Mouse (Mus musculus): ENCODE results near the gene 4930595D18Rik. TPM values are rescaled to one million over a fixed set of nuclear protein-coding genes. Genes with fewer than 3 reads are reported as not detected.
A peak's percentile ranks its signal among the peaks of the same experiment; 100 is the strongest.

The 4930595D18Rik gene
- polyA plus RNA-seq, 1 experiment = not detected

DNA sequence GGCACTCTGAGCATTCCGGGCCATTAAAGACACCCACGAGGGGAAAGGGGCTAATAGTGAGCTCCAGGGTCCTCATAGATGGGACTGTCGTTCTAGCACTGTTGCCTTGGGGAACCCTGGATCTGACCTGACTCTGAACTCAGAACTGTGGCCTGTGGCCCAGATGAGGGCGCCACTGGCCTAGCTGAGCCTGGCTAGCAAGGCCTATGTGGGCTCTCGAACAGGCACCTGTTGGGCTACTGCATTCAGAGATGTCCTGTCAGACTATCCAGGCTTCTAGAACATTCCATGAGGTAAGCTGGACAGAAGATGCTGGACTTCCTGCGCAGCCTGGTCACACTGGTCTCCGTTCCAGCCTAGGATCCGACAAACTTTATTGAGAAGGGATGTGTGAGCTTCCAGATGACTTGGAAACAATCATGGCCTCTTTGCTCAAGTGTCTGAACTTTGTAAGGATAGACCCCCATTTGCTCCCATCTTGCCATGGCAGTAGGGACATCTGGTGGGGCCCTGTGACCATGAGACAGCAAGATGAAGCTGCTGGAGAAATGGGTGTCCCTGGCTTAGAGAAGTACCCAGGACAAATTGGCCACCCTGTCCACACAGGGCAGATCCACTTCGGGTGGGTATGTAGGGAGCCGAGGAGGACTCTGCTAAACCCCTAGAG is 19.0 kb downstream of the 4930595D18Rik start:
- H3K4me3 ChIP-seq = peak overlapping the region; percentile 49
- H3K27me3 ChIP-seq (ENCODE audit: control insufficient read depth, insufficient read depth, insufficient read length) = no peaks in the 10 kb centered on the region
- H3K79me2 ChIP-seq (ENCODE audit: control insufficient read depth, insufficient read depth) = peaks cover 30% of the 10 kb centered on the region
- no peaks in the 10 kb centered on the region for H3K36me3 ChIP-seq (ENCODE audit: control insufficient read depth, insufficient read depth)
- TF ChIP-seq TCF3 (IDR thresholded peaks at IDR 0.05; ENCODE audit: insufficient read length, low read depth) (no peak), MYOG (IDR thresholded peaks at IDR 0.05; ENCODE audit: control insufficient read depth in 1 of 3, insufficient read depth in 1 of 3, insufficient read length in 2 of 3, low read depth in 2 of 3) (peak in 2 of 3 experiments; percentile 36 to 61), REST (IDR thresholded peaks at IDR 0.05; ENCODE audit: insufficient read depth, insufficient read length) (no peak), POLR2AphosphoS2 (IDR thresholded peaks at IDR 0.05; ENCODE audit: insufficient read length, low read depth) (no peak), MAX (IDR thresholded peaks at IDR 0.05; ENCODE audit: low read depth) (no peak), TCF12 (IDR thresholded peaks at IDR 0.05; ENCODE audit: insufficient read depth, poor library complexity, severe bottlenecking) (no peak), MYOD1 (IDR thresholded peaks at IDR 0.05; ENCODE audit: control insufficient read depth in 1 of 3, insufficient read length in 2 of 3, low read depth in 2 of 3) (peak in 2 of 3 experiments; percentile 48 to 65), SRF (IDR thresholded peaks at IDR 0.05; ENCODE audit: control insufficient read depth, insufficient read length, low read depth) (no peak), E2F4 (IDR thresholded peaks at IDR 0.05; ENCODE audit: insufficient read depth) (no peak), POLR2A (IDR thresholded peaks at IDR 0.05; ENCODE audit: insufficient read length, low read depth) (no peak), CEBPB (IDR thresholded peaks at IDR 0.05; ENCODE audit: insufficient read depth, poor library complexity, severe bottlenecking) (no peak), USF1 (IDR thresholded peaks at IDR 0.05; ENCODE audit: low read depth) (no peak)
- peak overlapping the region; percentile 82 for H3K4me2 ChIP-seq (ENCODE audit: low read depth)
- H3ac ChIP-seq (ENCODE audit: control insufficient read depth, insufficient read length) = no peak overlapping the region

- Histone ChIP-seq H3K27me3 (ENCODE audit: control insufficient read depth, insufficient read depth, insufficient read length) (no peaks in the 10 kb centered on the region), H3K36me3 (ENCODE audit: control insufficient read depth, insufficient read depth) (no peaks in the 10 kb centered on the region), H3K4me3 (peak overlapping the region; percentile 49), H3K79me2 (ENCODE audit: control insufficient read depth, insufficient read depth) (peaks cover 21% of the 10 kb centered on the region), H3ac (ENCODE audit: control insufficient read depth, insufficient read length) (no peak overlapping the region), H3K4me2 (ENCODE audit: low read depth) (peak overlapping the region; percentile 82)
- TF ChIP-seq MYOD1 (IDR thresholded peaks at IDR 0.05; ENCODE audit: control insufficient read depth in 1 of 3, insufficient read length in 2 of 3, low read depth in 2 of 3) (peak in 2 of 3 experiments; percentile 89 to 91), TCF12 (IDR thresholded peaks at IDR 0.05; ENCODE audit: insufficient read depth, poor library complexity, severe bottlenecking) (peak; percentile 17), POLR2AphosphoS2 (IDR thresholded peaks at IDR 0.05; ENCODE audit: insufficient read length, low read depth) (no peak), MYOG (IDR thresholded peaks at IDR 0.05; ENCODE audit: control insufficient read depth in 1 of 3, insufficient read depth in 1 of 3, insufficient read length in 2 of 3, low read depth in 2 of 3) (peak in 2 of 3 experiments; percentile 77 to 91)
Observed at GRCm38 (mm10) chr12:111164310-111164751, 20.0 kb downstream of the 4930595D18Rik start.

DNA sequence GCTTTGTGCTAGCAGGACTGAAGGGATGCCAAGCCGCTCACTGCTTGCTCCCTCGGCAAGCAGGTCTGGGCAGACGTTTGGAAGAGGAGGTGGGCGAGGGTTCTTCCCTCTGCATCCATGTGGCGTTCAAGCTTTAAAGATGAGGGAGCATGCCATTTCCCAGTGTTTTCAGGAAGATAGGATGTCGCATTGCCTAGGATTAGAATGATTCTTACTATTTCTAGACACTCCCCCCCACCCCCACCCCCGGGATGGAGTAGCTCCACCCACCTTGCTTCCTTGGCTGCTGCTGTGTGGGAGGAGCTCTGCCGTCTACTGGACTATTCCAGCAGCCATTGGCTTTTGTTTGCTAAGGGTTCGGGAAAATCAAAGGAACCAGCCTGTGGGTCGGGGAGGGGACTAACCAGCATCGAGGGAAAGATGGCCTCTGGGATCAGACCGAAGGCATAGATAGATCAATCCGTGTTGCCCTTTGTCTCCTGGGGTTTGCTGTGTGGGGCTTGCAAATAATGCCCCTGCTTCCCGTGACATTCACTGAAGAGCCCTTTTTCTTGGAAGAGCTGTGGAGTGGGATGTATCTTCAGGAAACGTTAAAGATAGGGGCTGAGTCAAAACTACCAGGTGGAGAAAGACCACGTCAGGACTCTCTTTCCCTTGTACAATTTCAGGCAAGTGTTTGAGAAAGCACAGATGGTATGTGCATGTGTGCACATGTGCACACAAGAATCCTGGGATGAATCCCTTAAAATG is 21.8 kb downstream of the 4930595D18Rik start:
- H3K36me3 ChIP-seq (ENCODE audit: control insufficient read depth, insufficient read depth) = no peaks in the 10 kb centered on the region
- H3K27me3 ChIP-seq (ENCODE audit: control insufficient read depth, insufficient read depth, insufficient read length) = no peaks in the 10 kb centered on the region
- H3K79me2 ChIP-seq (ENCODE audit: control insufficient read depth, insufficient read depth) = peaks cover 2% of the 10 kb centered on the region
- H3K4me2 ChIP-seq (ENCODE audit: low read depth) = peak overlapping the region; percentile 47
- no peak overlapping the region for H3K4me3 ChIP-seq
- TF ChIP-seq POLR2A (IDR thresholded peaks at IDR 0.05; ENCODE audit: insufficient read length, low read depth) (no peak), MAX (IDR thresholded peaks at IDR 0.05; ENCODE audit: low read depth) (no peak)
- no peak overlapping the region for H3ac ChIP-seq (ENCODE audit: control insufficient read depth, insufficient read length)

DNA sequence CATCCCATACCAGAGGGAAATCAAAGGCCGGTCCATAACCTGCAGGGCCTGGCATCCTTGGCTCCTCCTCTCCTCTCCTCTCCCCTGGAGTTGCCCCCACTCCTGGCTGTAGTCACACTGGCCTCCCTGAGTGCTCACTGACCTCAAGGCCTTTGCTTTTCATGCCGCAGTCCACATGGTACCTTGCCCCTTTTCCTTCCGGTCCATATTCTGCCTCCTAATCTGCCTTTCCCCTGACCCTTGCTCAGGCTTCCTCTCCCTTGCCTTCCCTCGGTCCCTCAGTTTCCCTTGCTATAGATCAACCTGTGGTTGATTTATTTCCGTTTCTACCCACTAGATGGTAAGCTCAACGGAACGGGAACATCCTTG is 22.4 kb downstream of the 4930595D18Rik start:
- Histone ChIP-seq H3K4me2 (ENCODE audit: low read depth) (no peak overlapping the region), H3ac (ENCODE audit: control insufficient read depth, insufficient read length) (no peak overlapping the region), H3K79me2 (ENCODE audit: control insufficient read depth, insufficient read depth) (no peaks in the 10 kb centered on the region), H3K4me3 (no peak overlapping the region), H3K36me3 (ENCODE audit: control insufficient read depth, insufficient read depth) (no peaks in the 10 kb centered on the region), H3K27me3 (ENCODE audit: control insufficient read depth, insufficient read depth, insufficient read length) (no peaks in the 10 kb centered on the region)
- TF ChIP-seq MYOD1 (IDR thresholded peaks at IDR 0.05; ENCODE audit: control insufficient read depth in 1 of 3, insufficient read length in 2 of 3, low read depth in 2 of 3) (no peak), POLR2AphosphoS2 (IDR thresholded peaks at IDR 0.05; ENCODE audit: insufficient read length, low read depth) (no peak), TCF3 (IDR thresholded peaks at IDR 0.05; ENCODE audit: insufficient read length, low read depth) (no peak), MYOG (IDR thresholded peaks at IDR 0.05; ENCODE audit: control insufficient read depth in 1 of 3, insufficient read depth in 1 of 3, insufficient read length in 2 of 3, low read depth in 2 of 3) (no peak), CEBPB (IDR thresholded peaks at IDR 0.05; ENCODE audit: insufficient read depth, poor library complexity, severe bottlenecking) (no peak), SRF (IDR thresholded peaks at IDR 0.05; ENCODE audit: control insufficient read depth, insufficient read length, low read depth) (no peak), REST (IDR thresholded peaks at IDR 0.05; ENCODE audit: insufficient read depth, insufficient read length) (no peak), USF1 (IDR thresholded peaks at IDR 0.05; ENCODE audit: low read depth) (no peak), MAX (IDR thresholded peaks at IDR 0.05; ENCODE audit: low read depth) (no peak), TCF12 (IDR thresholded peaks at IDR 0.05; ENCODE audit: insufficient read depth, poor library complexity, severe bottlenecking) (no peak), E2F4 (IDR thresholded peaks at IDR 0.05; ENCODE audit: insufficient read depth) (no peak), POLR2A (IDR thresholded peaks at IDR 0.05; ENCODE audit: insufficient read length, low read depth) (no peak)

GRCm38 (mm10) chr12:111160871-111161270 is 23.4 kb downstream of the 4930595D18Rik start:
- H3K79me2 ChIP-seq (ENCODE audit: control insufficient read depth, insufficient read depth) = no peaks in the 10 kb centered on the region
- no peak overlapping the region for H3K4me2 ChIP-seq (ENCODE audit: low read depth)
- H3ac ChIP-seq (ENCODE audit: control insufficient read depth, insufficient read length) = no peak overlapping the region
- no peaks in the 10 kb centered on the region for H3K27me3 ChIP-seq (ENCODE audit: control insufficient read depth, insufficient read depth, insufficient read length)
- no peak overlapping the region for H3K4me3 ChIP-seq
- H3K36me3 ChIP-seq (ENCODE audit: control insufficient read depth, insufficient read depth) = no peaks in the 10 kb centered on the region
- no peak for TF ChIP-seq SRF (IDR thresholded peaks at IDR 0.05; ENCODE audit: control insufficient read depth, insufficient read length, low read depth)
- TF ChIP-seq TCF3 (IDR thresholded peaks at IDR 0.05; ENCODE audit: insufficient read length, low read depth) = no peak
- TF ChIP-seq MYOG (IDR thresholded peaks at IDR 0.05; ENCODE audit: control insufficient read depth in 1 of 3, insufficient read depth in 1 of 3, insufficient read length in 2 of 3, low read depth in 2 of 3) = no peak
- no peak for TF ChIP-seq TCF12 (IDR thresholded peaks at IDR 0.05; ENCODE audit: insufficient read depth, poor library complexity, severe bottlenecking)
- TF ChIP-seq MYOD1 (IDR thresholded peaks at IDR 0.05; ENCODE audit: control insufficient read depth in 1 of 3, insufficient read length in 2 of 3, low read depth in 2 of 3) = no peak
- TF ChIP-seq POLR2AphosphoS2 (IDR thresholded peaks at IDR 0.05; ENCODE audit: insufficient read length, low read depth) = no peak
- TF ChIP-seq E2F4 (IDR thresholded peaks at IDR 0.05; ENCODE audit: insufficient read depth) = no peak
- no peak for TF ChIP-seq POLR2A (IDR thresholded peaks at IDR 0.05; ENCODE audit: insufficient read length, low read depth)
- TF ChIP-seq REST (IDR thresholded peaks at IDR 0.05; ENCODE audit: insufficient read depth, insufficient read length) = no peak

All from myocyte (in vitro differentiated cells).